Mouse (Mus musculus) MEL-GATA-1-ER (cell line): ENCODE data around the gene Dennd4b.
"Not testable (repeated sequence)": the region's sequence is repeated elsewhere in the genome, so short reads cannot be mapped to it uniquely, and the experiment has no call there.

Source experiments
- DNase-seq: peaks from one replicate; pipeline ENCODE4 v3.0.0-alpha.2; 2012; ENCODE audit warnings: low read depth; ENCODE audit errors: extremely low read depth

The Dennd4b gene

GRCm38 (mm10) chr3:90277793-90278192, 12.8 kb downstream of the Dennd4b start:
- DNase-seq = no peak

- no peak for DNase-seq
Measured at GRCm38 (mm10) chr3:90278211-90278610, 13.2 kb downstream of the Dennd4b start.

- DNase-seq = no peak
Measured at GRCm38 (mm10) chr3:90279216-90279615, 14.2 kb downstream of the Dennd4b start.

- no peak for DNase-seq
Measured at GRCm38 (mm10) chr3:90279743-90280142, 14.8 kb downstream of the Dennd4b start.

DNA sequence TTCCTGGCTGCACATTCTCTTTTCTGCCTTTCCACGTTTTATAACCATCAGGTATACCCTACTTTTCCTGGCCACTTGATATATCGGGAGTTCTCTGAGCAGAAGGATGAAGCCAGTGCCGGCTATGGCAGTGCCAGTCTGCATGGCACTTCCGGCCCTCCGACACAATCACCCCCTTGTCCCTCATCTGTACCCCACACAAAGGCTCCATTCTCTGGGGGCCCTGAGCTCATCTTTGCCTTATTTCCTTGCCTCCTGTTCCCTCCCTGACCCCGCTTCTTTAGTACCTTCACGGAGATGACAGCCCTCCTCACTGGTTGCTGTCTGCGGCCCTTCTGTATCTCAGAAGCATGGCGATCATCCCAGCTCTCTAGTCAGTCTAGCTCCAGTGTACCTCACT, 15.7 kb downstream of the Dennd4b start:
- DNase-seq = no peak

- DNase-seq = no peak
Measured at GRCm38 (mm10) chr3:90284150-90284549, 19.2 kb downstream of the Dennd4b start.

- DNase-seq = not testable (repeated sequence)
Measured at GRCm38 (mm10) chr3:90289403-90289802, 24.4 kb downstream of the Dennd4b start.

DNA sequence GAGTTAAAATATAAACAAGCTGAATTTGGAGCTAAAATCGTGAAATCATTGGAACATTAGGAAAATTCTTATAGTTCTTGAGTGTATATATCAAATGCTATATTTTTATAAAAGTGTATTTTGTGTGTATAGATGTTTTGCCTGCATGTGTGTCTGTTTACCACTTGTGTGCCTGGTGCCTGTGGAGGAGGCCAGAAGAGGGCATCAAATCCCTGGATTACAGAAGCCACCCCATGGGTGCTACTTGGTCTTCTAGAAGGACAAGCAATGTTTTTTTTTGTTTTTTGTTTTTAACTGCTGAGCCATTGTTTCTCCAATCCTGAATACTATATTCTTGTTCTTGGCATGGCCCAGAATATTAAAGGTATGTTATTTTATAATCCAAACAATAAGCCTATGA, 25.6 kb downstream of the Dennd4b start:
- no peak for DNase-seq

DNA sequence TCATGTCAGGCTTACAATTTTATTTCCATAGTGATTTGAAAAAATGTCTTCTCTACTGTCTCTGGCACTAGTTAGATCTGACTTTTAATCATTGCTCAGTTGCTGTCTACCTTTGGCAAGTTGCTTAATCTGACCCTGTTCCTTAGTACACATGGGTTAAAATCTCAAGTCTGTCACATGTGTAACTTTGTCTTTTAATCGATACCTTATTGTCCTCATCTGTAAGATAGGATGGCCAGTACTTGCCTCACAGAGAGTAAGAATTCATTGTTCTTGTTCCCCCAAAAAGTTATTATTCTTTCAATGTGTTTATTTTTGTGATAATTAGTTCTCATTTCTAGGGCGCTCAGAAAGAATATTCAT, 27.0 kb downstream of the Dennd4b start:
- DNase-seq = no peak

DNA sequence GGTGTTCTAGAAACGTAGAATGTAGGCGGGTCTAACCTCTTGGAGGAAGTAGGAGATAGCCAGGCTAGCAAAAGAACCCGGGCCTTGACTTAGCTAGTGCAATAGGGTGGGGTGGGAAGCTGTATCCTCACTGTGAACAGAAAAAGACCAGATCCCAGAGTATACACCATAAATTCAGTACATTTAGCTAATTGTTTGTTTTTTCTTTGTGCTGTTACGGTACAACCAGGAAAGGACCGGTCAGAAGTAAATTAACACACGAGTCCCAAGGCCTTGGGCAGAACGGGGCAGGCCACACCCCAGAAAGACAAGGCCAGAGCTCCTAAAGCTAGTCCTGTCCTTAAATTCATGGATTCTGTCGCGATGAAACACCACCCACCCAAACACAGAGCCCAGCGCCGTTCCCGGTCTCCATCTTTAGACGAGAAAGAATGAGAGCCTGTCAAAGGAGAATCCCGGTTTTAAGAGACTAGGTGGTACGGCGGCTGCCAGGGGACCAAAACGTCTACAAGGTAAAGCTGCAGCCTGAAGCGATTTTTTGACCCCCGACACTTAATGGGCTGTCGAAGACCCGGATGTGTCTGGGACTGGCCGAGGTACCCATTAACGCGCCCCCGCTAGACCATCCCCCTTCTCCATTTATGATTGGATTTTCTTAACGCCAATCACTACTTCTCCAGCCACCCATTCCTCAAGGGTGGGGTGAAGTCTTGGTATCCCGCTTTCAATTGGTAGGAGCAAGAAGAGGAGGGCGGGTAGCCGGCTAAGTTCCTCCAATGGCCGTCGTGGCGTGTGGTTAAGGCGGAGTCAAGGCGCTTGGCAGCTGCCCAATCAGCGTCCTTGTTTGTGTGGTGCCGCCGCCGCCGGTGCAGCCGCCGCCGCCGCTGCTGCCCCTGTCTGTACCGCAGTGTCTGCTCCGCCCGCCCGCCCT, 27.6 kb downstream of the Dennd4b start, which contains the start of gene Gatad2b:
TSS of gene Gatad2b (plus strand) at position 834 of the 931 bp plus-strand sequence.
- peak; percentile 100 for DNase-seq

- peak; percentile 43 for DNase-seq
Measured at GRCm38 (mm10) chr3:90293352-90294063, 28.5 kb downstream of the Dennd4b start.

DNA sequence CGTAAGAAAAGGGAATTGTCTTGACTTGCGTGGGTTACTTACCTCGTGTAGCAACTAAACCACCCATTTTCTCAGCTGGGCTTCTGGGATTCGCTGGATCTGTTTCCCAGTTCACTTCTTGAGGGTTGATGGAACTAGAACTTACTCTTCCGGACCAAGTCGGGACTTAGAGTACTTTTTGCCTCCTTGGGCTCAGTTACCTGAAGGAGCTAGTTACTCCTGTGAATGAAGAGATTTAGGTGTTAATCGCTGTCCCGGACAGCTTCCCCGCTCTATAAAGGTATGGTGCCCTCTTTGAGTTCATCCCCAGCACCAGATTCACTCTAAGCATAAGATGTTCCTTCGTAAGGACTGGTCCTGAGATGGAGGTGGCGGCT, 29.1 kb downstream of the Dennd4b start:
- peak; percentile 35 for DNase-seq

GRCm38 (mm10) chr3:90294651-90295050, 29.7 kb downstream of the Dennd4b start:
- DNase-seq = no peak

DNA sequence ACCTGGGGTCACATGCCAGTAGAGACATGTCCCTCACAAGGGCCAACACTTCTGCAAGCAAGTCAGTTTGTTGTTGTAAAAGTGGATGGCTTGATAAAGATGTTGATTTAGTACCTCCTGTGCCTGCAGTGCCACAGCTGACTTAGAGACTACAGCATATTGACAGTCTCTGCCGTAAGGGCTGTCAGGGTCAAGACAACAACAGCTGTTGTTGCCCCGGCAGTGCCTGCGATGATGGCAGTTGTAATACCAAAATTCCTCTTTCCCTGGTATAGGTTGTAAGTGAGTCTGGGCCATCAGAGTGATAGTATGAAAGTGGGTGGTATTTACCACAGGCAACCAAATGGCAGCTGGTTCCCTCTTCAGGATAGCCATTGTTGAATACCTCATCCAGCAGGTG, 40.8 kb downstream of the Dennd4b start:
- no peak for DNase-seq

- no peak for DNase-seq
Measured at GRCm38 (mm10) chr3:90309589-90309988, 44.6 kb downstream of the Dennd4b start.

- peak; percentile 46 for DNase-seq
Measured at GRCm38 (mm10) chr3:90313367-90313766, 48.4 kb downstream of the Dennd4b start.

DNA sequence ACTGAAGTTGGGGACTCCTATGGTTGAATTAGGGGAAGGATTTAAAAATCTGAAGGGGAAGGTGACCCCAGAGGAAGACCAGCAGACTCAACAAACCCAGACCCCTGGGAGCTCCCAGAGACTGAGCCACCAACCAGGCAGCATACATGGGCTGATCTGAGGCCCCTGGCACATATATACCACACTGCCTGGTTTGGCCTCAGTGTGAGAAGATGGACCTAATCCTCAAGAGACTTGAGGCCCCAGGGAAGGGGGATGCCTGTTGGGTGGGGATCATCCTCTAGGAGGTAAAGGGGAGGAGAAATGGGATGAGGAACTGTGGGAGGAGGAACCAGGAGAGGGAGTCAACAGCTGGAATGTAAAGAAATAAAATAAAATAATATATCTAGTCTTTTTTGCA, 49.3 kb downstream of the Dennd4b start:
- no peak for DNase-seq

DNA sequence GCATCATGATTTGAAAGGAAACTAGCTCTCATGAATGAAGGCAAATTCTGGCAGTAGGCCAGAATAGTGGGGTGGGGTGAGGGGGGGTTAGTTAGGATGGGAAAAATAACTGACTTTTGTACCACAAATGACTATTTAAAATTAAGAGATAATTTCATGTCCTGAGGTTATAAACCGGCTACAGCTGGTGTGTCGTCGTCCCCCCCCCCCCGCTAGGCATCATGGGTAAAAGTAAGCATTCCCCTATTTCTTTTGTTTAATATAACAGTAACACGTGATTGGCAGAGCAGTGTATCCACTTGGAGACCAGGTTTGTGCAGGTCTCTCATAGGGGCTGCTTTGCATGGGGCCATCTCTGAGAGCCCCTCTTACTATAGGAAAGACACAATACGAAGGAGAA, 57.3 kb downstream of the Dennd4b start:
- DNase-seq = no peak

GRCm38 (mm10) chr3:90323119-90323518, 58.1 kb downstream of the Dennd4b start:
- DNase-seq = no peak
